Mouse (Mus musculus): ENCODE measurements around the gene Usp10. TPM values are rescaled to one million over a fixed set of nuclear protein-coding genes. Genes with fewer than 3 reads are reported as not detected.

Gene Usp10
- total RNA-seq, 2 experiments from 2014 or later, result 88.3 to 89.2 TPM

Other genes with a start within 250 kb of the Usp10 start
- gene Wfdc1, start 244.0 kb upstream of the Usp10 start, total RNA-seq (2021), result 1 to 10 TPM; 6.8 to 7.7 TPM
- 1 to 10 TPM; 1.6 to 2.2 TPM for gene Atp2c2, start 210.4 kb upstream of the Usp10 start, total RNA-seq (2021)
- gene Tldc1, start 131.9 kb upstream of the Usp10 start, total RNA-seq (2021), result 10 to 100 TPM; 13.8 to 15.1 TPM
- 100 to 1,000 TPM; 151 to 155 TPM for gene Cotl1, start 69.8 kb upstream of the Usp10 start, total RNA-seq (2021)
- gene Klhl36, start 48.1 kb upstream of the Usp10 start, total RNA-seq (2021), result 1 to 10 TPM; 8.1 to 8.6 TPM
- gene Gm20388, start 481 bp downstream of the Usp10 start, total RNA-seq (2021), result 10 to 100 TPM in 1 of 2 experiments, not detected in 1; 10.7 TPM
- 1 to 10 TPM; 1.3 to 2.6 TPM for gene Crispld2, start 82.1 kb downstream of the Usp10 start, total RNA-seq (2021)
- 10 to 100 TPM; 36.6 to 37.1 TPM for gene Zdhhc7, start 191.1 kb downstream of the Usp10 start, total RNA-seq (2021)
- 100 to 1,000 TPM; 163 to 201 TPM for gene 6430548M08Rik, start 203.8 kb downstream of the Usp10 start, total RNA-seq (2021)